Mouse (Mus musculus): ENCODE measurements at regions not wholly inside any gene's neighbourhood (a gene's known extent, or its start where the extent isn't known, plus 50 kb on each side); places are given as distances from the start of the nearest gene placed in this dataset.
A peak's percentile ranks its signal among the peaks of the same experiment; 100 is the strongest.

- no peak overlapping the region for H3K4me3 ChIP-seq (replicated peaks in 1 of 3; ENCODE audit: low read depth in 2 of 3, low read length in 2 of 3, poor library complexity in 1 of 3)
Measured at GRCm38 (mm10) chr11:23978300-23978699, 83.2 kb upstream of the Papolg start.

GRCm38 (mm10) chr11:23977096-23977495 is 82.0 kb upstream of the Papolg start:
- no peak for DNase-seq (ENCODE audit: extremely low read depth)
- 0 out of 2 replicates have a peak, but pooled peaks have one; percentile 7 for TF ChIP-seq EP300 (IDR thresholded peaks at IDR 0.05; ENCODE audit: low read length)
- no peak for TF ChIP-seq ZNF384 (IDR thresholded peaks at IDR 0.05; ENCODE audit: low read depth, low read length)
- H3K9me3 ChIP-seq (replicated peaks; ENCODE audit: low read length): no peaks in the 10 kb centered on the region
- no peak overlapping the region for H3K27ac ChIP-seq (ENCODE audit: insufficient read depth, low read depth)
- no peak overlapping the region for H3K9ac ChIP-seq (ENCODE audit: insufficient read depth, low read depth)
- H3K79me2 ChIP-seq (replicated peaks; ENCODE audit: control insufficient read depth, extremely low read depth, insufficient read depth, poor library complexity, severe bottlenecking): no peaks in the 10 kb centered on the region
- dilution Hi-C loops (cut with MboI; ENCODE audit: extremely low pct_ligation_motif_present, extremely low pct_unique_long_range_greater_than_20kb, low sequenced_read_pairs): no loop called here
- no peaks in the 10 kb centered on the region for H3K27me3 ChIP-seq (replicated peaks)
- H3K4me1 ChIP-seq (ENCODE audit: control insufficient read depth in 1 of 2, insufficient read depth in 2 of 2): peaks cover 2 to 13% of the 10 kb centered on the region in 2 experiments; a peak in 3 of 4 replicates
- H3K4me3 ChIP-seq (replicated peaks in 1 of 3; ENCODE audit: low read depth in 2 of 3, low read length in 2 of 3, poor library complexity in 1 of 3): no peak overlapping the region
- in situ Hi-C loops (cut with MboI; ENCODE audit: low pct_ligation_motif_present, low pct_unique_long_range_greater_than_20kb, low sequenced_read_pairs): no loop called here
- H3K4me2 ChIP-seq (ENCODE audit: insufficient read depth, low read depth, poor library complexity, severe bottlenecking): no peak overlapping the region
- no peaks in the 10 kb centered on the region for H3K36me3 ChIP-seq (replicated peaks in 1 of 2; ENCODE audit: control insufficient read depth in 1 of 2, insufficient read depth in 1 of 2, low read length in 1 of 2)

More at GRCm38 (mm10) chr11:23978300-23978699, 83.2 kb upstream of the Papolg start:
- Histone ChIP-seq H3K9me3 (replicated peaks; ENCODE audit: low read length) (no peaks in the 10 kb centered on the region), H3K4me2 (ENCODE audit: insufficient read depth, low read depth, poor library complexity, severe bottlenecking) (no peak overlapping the region), H3K79me2 (replicated peaks; ENCODE audit: control insufficient read depth, extremely low read depth, insufficient read depth, poor library complexity, severe bottlenecking) (no peaks in the 10 kb centered on the region), H3K27ac (ENCODE audit: insufficient read depth, low read depth) (no peak overlapping the region), H3K27me3 (replicated peaks) (no peaks in the 10 kb centered on the region), H3K9ac (ENCODE audit: insufficient read depth, low read depth) (no peak overlapping the region), H3K36me3 (replicated peaks in 1 of 2; ENCODE audit: control insufficient read depth in 1 of 2, insufficient read depth in 1 of 2, low read length in 1 of 2) (no peaks in the 10 kb centered on the region), H3K4me1 (ENCODE audit: control insufficient read depth in 1 of 2, insufficient read depth in 2 of 2) (peaks cover 2 to 19% of the 10 kb centered on the region in 2 experiments; a peak in 3 of 4 replicates)
- DNase-seq (ENCODE audit: extremely low read depth): no peak
- dilution Hi-C loops (cut with MboI; ENCODE audit: extremely low pct_ligation_motif_present, extremely low pct_unique_long_range_greater_than_20kb, low sequenced_read_pairs) (no loop called here), in situ Hi-C loops (cut with MboI; ENCODE audit: low pct_ligation_motif_present, low pct_unique_long_range_greater_than_20kb, low sequenced_read_pairs) (no loop called here)
- peak; percentile 19 for TF ChIP-seq RAD21 (IDR thresholded peaks at IDR 0.05; ENCODE audit: low read depth, low read length)
- TF ChIP-seq CTCF (conservative IDR thresholded peaks at IDR 0.05 in 1 of 2, IDR thresholded peaks at IDR 0.05 in 1 of 2; ENCODE audit: low read depth in 2 of 2, low read length in 2 of 2): peak in 1 of 2 experiments; percentile 13; a peak in 1 of 4 replicates
- no peak for TF ChIP-seq UBTF (IDR thresholded peaks at IDR 0.05; ENCODE audit: low read depth, low read length)

- Histone ChIP-seq H3K4me3 (replicated peaks in 1 of 3; ENCODE audit: low read depth in 2 of 3, low read length in 2 of 3, poor library complexity in 1 of 3) (peak overlapping the region in 1 of 3 experiments; percentile 10), H3K4me2 (ENCODE audit: insufficient read depth, low read depth, poor library complexity, severe bottlenecking) (peak overlapping the region; percentile 73; the same call in 1 of the 2 replicates)
- dilution Hi-C loops (cut with MboI; ENCODE audit: extremely low pct_ligation_motif_present, extremely low pct_unique_long_range_greater_than_20kb, low sequenced_read_pairs): no loop called here
Measured at GRCm38 (mm10) chr11:23954323-23954722, 59.3 kb upstream of the Papolg start.

More at GRCm38 (mm10) chr11:23954323-23954722, 59.3 kb upstream of the Papolg start:
- H3K79me2 ChIP-seq (replicated peaks; ENCODE audit: control insufficient read depth, extremely low read depth, insufficient read depth, poor library complexity, severe bottlenecking): no peaks in the 10 kb centered on the region
- H3K27ac ChIP-seq (ENCODE audit: insufficient read depth, low read depth): no peak overlapping the region
- peak overlapping the region; percentile 38 for H3K9ac ChIP-seq (ENCODE audit: insufficient read depth, low read depth)
- H3K36me3 ChIP-seq (replicated peaks in 1 of 2; ENCODE audit: control insufficient read depth in 1 of 2, insufficient read depth in 1 of 2, low read length in 1 of 2): no peaks in the 10 kb centered on the region
- TF ChIP-seq ZNF384 (IDR thresholded peaks at IDR 0.05; ENCODE audit: low read depth, low read length): no peak
- no peak for TF ChIP-seq ELF1 (IDR thresholded peaks at IDR 0.05; ENCODE audit: low read depth, low read length)
- TF ChIP-seq RCOR1 (conservative IDR thresholded peaks at IDR 0.05; ENCODE audit: low read depth, low read length): no peak
- TF ChIP-seq POLR2A (IDR thresholded peaks at IDR 0.05; ENCODE audit: low read depth, low read length): no peak
- TF ChIP-seq MEF2A (IDR thresholded peaks at IDR 0.05; ENCODE audit: borderline replicate concordance, low read depth, low read length): peak; percentile 40; the same call in 1 of the 2 replicates
- no peak for TF ChIP-seq USF2 (conservative IDR thresholded peaks at IDR 0.05; ENCODE audit: low read depth, low read length)
- TF ChIP-seq RAD21 (IDR thresholded peaks at IDR 0.05; ENCODE audit: low read depth, low read length): peak; percentile 99
- TF ChIP-seq SIN3A (IDR thresholded peaks at IDR 0.05; ENCODE audit: low read length): peak; percentile 73
- TF ChIP-seq CHD1 (IDR thresholded peaks at IDR 0.05; ENCODE audit: low read depth, low read length): no peak; the same call in 1 of the 2 replicates
- no peak for TF ChIP-seq MYC (IDR thresholded peaks at IDR 0.05; ENCODE audit: low read depth, low read length)
- TF ChIP-seq ZC3H11A (IDR thresholded peaks at IDR 0.05; ENCODE audit: low read depth, low read length): peak; percentile 93
- TF ChIP-seq ZMIZ1 (IDR thresholded peaks at IDR 0.05; ENCODE audit: low read depth, low read length): no peak
- TF ChIP-seq JUN (IDR thresholded peaks at IDR 0.05; ENCODE audit: insufficient read depth, low read depth, low read length): 0 out of 2 replicates have a peak, but pooled peaks have one; percentile 3
- no peak for TF ChIP-seq HCFC1 (IDR thresholded peaks at IDR 0.05; ENCODE audit: low read depth, low read length)
- no peak for TF ChIP-seq CHD2 (IDR thresholded peaks at IDR 0.05; ENCODE audit: low read length)
- no peak for TF ChIP-seq GABPA (IDR thresholded peaks at IDR 0.05; ENCODE audit: insufficient replicate concordance, low read depth, low read length)
- no peak for TF ChIP-seq USF1 (IDR thresholded peaks at IDR 0.05; ENCODE audit: low read depth, low read length)
- peak; percentile 14 to 92; a peak in 2 of 4 replicates for TF ChIP-seq CTCF (conservative IDR thresholded peaks at IDR 0.05 in 1 of 2, IDR thresholded peaks at IDR 0.05 in 1 of 2; ENCODE audit: low read depth in 2 of 2, low read length in 2 of 2)
- TF ChIP-seq MXI1 (IDR thresholded peaks at IDR 0.05; ENCODE audit: low read depth, low read length): no peak
- TF ChIP-seq JUND (conservative IDR thresholded peaks at IDR 0.05; ENCODE audit: low read depth, low read length): 0 out of 2 replicates have a peak, but pooled peaks have one; percentile 29
- TF ChIP-seq IRF4 (IDR thresholded peaks at IDR 0.05; ENCODE audit: low read depth, low read length): peak; percentile 45
- peak; percentile 82 for TF ChIP-seq SMC3 (IDR thresholded peaks at IDR 0.05; ENCODE audit: low read depth, low read length)
- H3K27me3 ChIP-seq (replicated peaks): no peaks in the 10 kb centered on the region
- H3K4me1 ChIP-seq (ENCODE audit: control insufficient read depth in 1 of 2, insufficient read depth in 2 of 2): peaks cover 6 to 9% of the 10 kb centered on the region in 2 experiments
- H3K9me3 ChIP-seq (replicated peaks; ENCODE audit: low read length): peaks cover 6% of the 10 kb centered on the region
- in situ Hi-C loops (cut with MboI; ENCODE audit: low pct_ligation_motif_present, low pct_unique_long_range_greater_than_20kb, low sequenced_read_pairs): loop anchor here (5.0 to 10.0 kb wide), 2 partner anchors 100 to 272 kb away; no protein-coding TSS in a partner anchor
- peak; percentile 72 for DNase-seq (ENCODE audit: extremely low read depth)
